Mouse (Mus musculus): Measurements from ENCODE around the gene Bysl.
"Not testable (repeated sequence)": the region's sequence is repeated elsewhere in the genome, so short reads cannot be mapped to it uniquely, and the experiment has no call there.

DNA sequence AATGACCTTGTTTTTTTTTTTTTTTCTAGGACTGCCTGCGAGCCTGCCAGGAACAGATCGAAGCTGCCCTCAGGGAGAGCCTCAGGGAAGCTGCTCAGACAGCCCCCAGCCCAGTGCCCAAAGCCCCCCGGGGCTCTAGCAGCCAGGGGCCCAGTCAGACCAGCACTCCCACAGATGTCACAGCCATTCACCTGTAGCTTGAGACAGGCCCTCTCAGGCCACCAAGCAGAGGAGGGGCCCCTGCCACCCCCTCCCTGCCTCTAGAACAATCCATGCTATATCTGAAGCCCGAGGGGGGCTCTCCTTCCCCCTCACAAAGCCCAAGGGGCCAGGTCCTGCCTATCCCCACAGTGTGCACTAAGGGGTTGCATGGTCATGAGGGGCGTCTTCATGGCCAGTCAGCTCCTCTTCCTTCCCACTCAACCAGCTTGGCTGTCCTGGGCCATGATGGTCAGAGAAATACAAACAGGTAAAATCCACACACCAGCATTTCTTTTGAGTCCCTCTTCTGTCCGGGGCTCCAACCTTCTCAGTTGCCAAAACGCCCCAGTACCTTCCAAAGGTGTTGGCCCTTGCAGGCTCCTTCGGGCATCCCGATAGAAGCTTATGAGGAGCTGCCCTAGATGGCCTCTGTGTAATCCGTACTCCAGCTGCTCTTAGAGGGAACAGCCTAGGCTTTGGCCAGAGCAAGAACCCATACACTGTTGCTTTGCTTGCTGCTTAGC is 12.6 kb downstream of the Bysl start:
- not testable (repeated sequence) for TF ChIP-seq CTCF (IDR thresholded peaks at IDR 0.05; ENCODE audit: borderline replicate concordance, extremely low read depth, insufficient read depth, insufficient read length); POLR2A (IDR thresholded peaks at IDR 0.05; ENCODE audit: borderline replicate concordance, extremely low read depth, insufficient read depth, insufficient read length, poor library complexity, severe bottlenecking)
